Mouse (Mus musculus): ENCODE measurements around the gene Poln.

Poln gene

GRCm38 (mm10) chr5:34119121-34119856 lies 50.0 kb downstream of the Poln start:
- intact Hi-C loops (cut with DNase I), result no loop called here

- intact Hi-C loops (cut with DNase I), result no loop called here
These were observed 63.6 kb downstream of the Poln start for GRCm38 (mm10) chr5:34105681-34106080.

- intact Hi-C loops (cut with DNase I), result loop anchor here (10.0 kb wide), 1 partner anchor 157 kb away; no protein-coding TSS in a partner anchor
These were observed 71.9 kb downstream of the Poln start for GRCm38 (mm10) chr5:34097333-34097732.

GRCm38 (mm10) chr5:34093021-34093420 lies 76.2 kb downstream of the Poln start:
- intact Hi-C loops (cut with DNase I), result loop anchor here (10.0 kb wide), 1 partner anchor 162 kb away; no protein-coding TSS in a partner anchor

GRCm38 (mm10) chr5:34032520-34032919 lies 136.7 kb downstream of the Poln start:
- intact Hi-C loops (cut with DNase I), result no loop called here

GRCm38 (mm10) chr5:34031022-34031421 lies 138.2 kb downstream of the Poln start:
- intact Hi-C loops (cut with DNase I), result no loop called here

GRCm38 (mm10) chr5:34030101-34030500 lies 139.1 kb downstream of the Poln start:
- intact Hi-C loops (cut with DNase I), result no loop called here

- intact Hi-C loops (cut with DNase I), result no loop called here
These were observed 150.3 kb downstream of the Poln start for GRCm38 (mm10) chr5:34018968-34019367.

- intact Hi-C loops (cut with DNase I), result no loop called here
These were observed 154.6 kb downstream of the Poln start for GRCm38 (mm10) chr5:34014652-34015051.

- intact Hi-C loops (cut with DNase I), result no loop called here
These were observed 161.8 kb downstream of the Poln start for GRCm38 (mm10) chr5:34007392-34007941.

- intact Hi-C loops (cut with DNase I), result no loop called here
These were observed 162.4 kb downstream of the Poln start for GRCm38 (mm10) chr5:34006832-34007231.

GRCm38 (mm10) chr5:34004618-34005017 lies 164.6 kb downstream of the Poln start:
- intact Hi-C loops (cut with DNase I), result no loop called here

GRCm38 (mm10) chr5:34002636-34003035 lies 166.6 kb downstream of the Poln start:
- intact Hi-C loops (cut with DNase I), result no loop called here

- intact Hi-C loops (cut with DNase I), result no loop called here
These were observed 167.8 kb downstream of the Poln start for GRCm38 (mm10) chr5:34001401-34001800.

- intact Hi-C loops (cut with DNase I), result no loop called here
These were observed 168.4 kb downstream of the Poln start for GRCm38 (mm10) chr5:34000809-34001208.

- intact Hi-C loops (cut with DNase I), result loop anchor here (10.0 kb wide), 1 partner anchor 145 kb away; no protein-coding TSS in a partner anchor
These were observed 169.7 kb downstream of the Poln start for GRCm38 (mm10) chr5:33999466-34000090.

GRCm38 (mm10) chr5:33998505-33998877 lies 170.8 kb downstream of the Poln start:
- intact Hi-C loops (cut with DNase I), result loop anchor here (10.0 kb wide), 1 partner anchor 146 kb away; no protein-coding TSS in a partner anchor

GRCm38 (mm10) chr5:33997829-33998504 lies 171.3 kb downstream of the Poln start:
- intact Hi-C loops (cut with DNase I), result loop anchor here (10.0 kb wide), 1 partner anchor 147 kb away; no protein-coding TSS in a partner anchor

GRCm38 (mm10) chr5:33997051-33997741 lies 172.1 kb downstream of the Poln start:
- intact Hi-C loops (cut with DNase I), result loop anchor here (10.0 kb wide), 1 partner anchor 148 kb away; no protein-coding TSS in a partner anchor

- intact Hi-C loops (cut with DNase I), result loop anchor here (10.0 kb wide), 1 partner anchor 148 kb away; no protein-coding TSS in a partner anchor
These were observed 172.6 kb downstream of the Poln start for GRCm38 (mm10) chr5:33996694-33997045.

Measured in adrenal gland (tissue).